Mouse (Mus musculus): ENCODE results near the gene Kifc3. TPM values are rescaled to one million over a fixed set of nuclear protein-coding genes. Genes with fewer than 3 reads are reported as not detected.

Gene Kifc3
- total and polyA plus RNA-seq, 3 experiments, result 10.6 to 19.1 TPM; not detected in 1

- H3K9ac ChIP-seq (ENCODE audit: control insufficient read depth, low read depth, low read length, poor library complexity, severe bottlenecking), result no peak overlapping the region
- no peaks in the 10 kb centered on the region for H3K79me2 ChIP-seq (ENCODE audit: control insufficient read depth, insufficient read depth, low read length, poor library complexity)
- no peaks in the 10 kb centered on the region for H3K36me3 ChIP-seq (ENCODE audit: control insufficient read depth in 1 of 2, insufficient read depth in 2 of 2, low read length in 2 of 2)
- no peaks in the 10 kb centered on the region for H3K4me1 ChIP-seq (ENCODE audit: control insufficient read depth in 1 of 2, insufficient read depth in 2 of 2, low read length in 2 of 2)
- peaks cover 0 to 2% of the 10 kb centered on the region in 2 experiments for H3K27me3 ChIP-seq (ENCODE audit: control insufficient read depth in 1 of 2, insufficient read depth in 2 of 2, low read length in 2 of 2)
- no peak overlapping the region for H3K4me3 ChIP-seq (ENCODE audit: control insufficient read depth in 1 of 2, insufficient read depth in 1 of 2, low read depth in 2 of 2, low read length in 2 of 2)
- H3K9me3 ChIP-seq (replicated peaks; ENCODE audit: insufficient read depth, low read length), result no peaks in the 10 kb centered on the region
- no peak overlapping the region for H3K27ac ChIP-seq (ENCODE audit: control insufficient read depth, low read depth, low read length)
- TF ChIP-seq CHD1 (IDR thresholded peaks at IDR 0.05; ENCODE audit: low read depth, low read length) (no peak), KAT2A (conservative IDR thresholded peaks at IDR 0.05; ENCODE audit: low read depth, low read length) (no peak), HCFC1 (IDR thresholded peaks at IDR 0.05; ENCODE audit: low read depth, low read length) (no peak), ZC3H11A (IDR thresholded peaks at IDR 0.05; ENCODE audit: low read depth, low read length) (no peak), POLR2AphosphoS2 (IDR thresholded peaks at IDR 0.05; ENCODE audit: low read length) (no peak), TAL1 (IDR thresholded peaks at IDR 0.05; ENCODE audit: low read length) (no peak), ZKSCAN1 (IDR thresholded peaks at IDR 0.05; ENCODE audit: low read depth, low read length) (no peak), RCOR1 (IDR thresholded peaks at IDR 0.05; ENCODE audit: low read depth, low read length) (no peak), MXI1 (IDR thresholded peaks at IDR 0.05; ENCODE audit: low read depth, low read length) (no peak), ZNF384 (IDR thresholded peaks at IDR 0.05; ENCODE audit: low read depth, low read length) (no peak), SMC3 (IDR thresholded peaks at IDR 0.05; ENCODE audit: low read depth, low read length) (no peak)
- DNase-seq (ENCODE audit: low read depth, low spot score), result no peak
These were observed 16.6 kb downstream of the Kifc3 start for GRCm38 (mm10) chr8:95185891-95186513.

- Histone ChIP-seq H3K9ac (ENCODE audit: control insufficient read depth, low read depth, low read length, poor library complexity, severe bottlenecking) (no peak overlapping the region), H3K27ac (ENCODE audit: control insufficient read depth, low read depth, low read length) (no peak overlapping the region), H3K79me2 (ENCODE audit: control insufficient read depth, insufficient read depth, low read length, poor library complexity) (no peaks in the 10 kb centered on the region), H3K4me3 (ENCODE audit: control insufficient read depth in 1 of 2, insufficient read depth in 1 of 2, low read depth in 2 of 2, low read length in 2 of 2) (no peak overlapping the region), H3K36me3 (ENCODE audit: control insufficient read depth in 1 of 2, insufficient read depth in 2 of 2, low read length in 2 of 2) (no peaks in the 10 kb centered on the region), H3K27me3 (ENCODE audit: control insufficient read depth in 1 of 2, insufficient read depth in 2 of 2, low read length in 2 of 2) (peaks cover 0 to 2% of the 10 kb centered on the region in 2 experiments), H3K9me3 (replicated peaks; ENCODE audit: insufficient read depth, low read length) (no peaks in the 10 kb centered on the region), H3K4me1 (ENCODE audit: control insufficient read depth in 1 of 2, insufficient read depth in 2 of 2, low read length in 2 of 2) (no peaks in the 10 kb centered on the region)
- no peak for TF ChIP-seq USF1 (IDR thresholded peaks at IDR 0.05; ENCODE audit: low read depth, low read length)
- TF ChIP-seq CHD2 (IDR thresholded peaks at IDR 0.05; ENCODE audit: low read length), result no peak
- TF ChIP-seq HCFC1 (IDR thresholded peaks at IDR 0.05; ENCODE audit: low read depth, low read length), result no peak
- no peak for TF ChIP-seq ZKSCAN1 (IDR thresholded peaks at IDR 0.05; ENCODE audit: low read depth, low read length)
- TF ChIP-seq BHLHE40 (IDR thresholded peaks at IDR 0.05; ENCODE audit: borderline replicate concordance, low read depth, low read length), result no peak
- no peak for DNase-seq (ENCODE audit: low read depth, low spot score)
These were observed 17.5 kb downstream of the Kifc3 start for GRCm38 (mm10) chr8:95185104-95185503.

- H3K9me3 ChIP-seq (replicated peaks; ENCODE audit: insufficient read depth, low read length), result no peaks in the 10 kb centered on the region
- H3K27ac ChIP-seq (ENCODE audit: control insufficient read depth, low read depth, low read length), result no peak overlapping the region
- no peaks in the 10 kb centered on the region for H3K79me2 ChIP-seq (ENCODE audit: control insufficient read depth, insufficient read depth, low read length, poor library complexity)
- no peak overlapping the region for H3K4me3 ChIP-seq (ENCODE audit: control insufficient read depth in 1 of 2, insufficient read depth in 1 of 2, low read depth in 2 of 2, low read length in 2 of 2)
- H3K9ac ChIP-seq (ENCODE audit: control insufficient read depth, low read depth, low read length, poor library complexity, severe bottlenecking), result no peak overlapping the region
- H3K36me3 ChIP-seq (ENCODE audit: control insufficient read depth in 1 of 2, insufficient read depth in 2 of 2, low read length in 2 of 2), result no peaks in the 10 kb centered on the region
- no peak for DNase-seq (ENCODE audit: low read depth, low spot score)
- H3K27me3 ChIP-seq (ENCODE audit: control insufficient read depth in 1 of 2, insufficient read depth in 2 of 2, low read length in 2 of 2), result peaks cover 0 to 2% of the 10 kb centered on the region in 2 experiments
- TF ChIP-seq POLR2A (IDR thresholded peaks at IDR 0.05; ENCODE audit: control insufficient read depth in 1 of 2, insufficient read depth in 1 of 2, low read depth in 1 of 2, low read length in 2 of 2, poor library complexity in 1 of 2) (no peak), POLR2AphosphoS5 (IDR thresholded peaks at IDR 0.05; ENCODE audit: borderline replicate concordance, low read depth, low read length) (no peak), KAT2A (conservative IDR thresholded peaks at IDR 0.05; ENCODE audit: low read depth, low read length) (no peak), ZC3H11A (IDR thresholded peaks at IDR 0.05; ENCODE audit: low read depth, low read length) (no peak), RAD21 (IDR thresholded peaks at IDR 0.05; ENCODE audit: low read depth, low read length) (no peak), CHD1 (IDR thresholded peaks at IDR 0.05; ENCODE audit: low read depth, low read length) (no peak), MYB (IDR thresholded peaks at IDR 0.05; ENCODE audit: low read depth, low read length) (no peak), MEF2A (IDR thresholded peaks at IDR 0.05; ENCODE audit: extremely low read depth, insufficient replicate concordance, low read depth, low read length, poor library complexity, severe bottlenecking) (no peak), EP300 (IDR thresholded peaks at IDR 0.05; ENCODE audit: low read depth in 1 of 2, low read length in 2 of 2) (no peak), HCFC1 (IDR thresholded peaks at IDR 0.05; ENCODE audit: low read depth, low read length) (no peak), RCOR1 (IDR thresholded peaks at IDR 0.05; ENCODE audit: low read depth, low read length) (no peak), MAZ (IDR thresholded peaks at IDR 0.05; ENCODE audit: low read depth, low read length) (no peak), USF1 (IDR thresholded peaks at IDR 0.05; ENCODE audit: low read depth, low read length) (no peak), ELF1 (IDR thresholded peaks at IDR 0.05; ENCODE audit: low read depth, low read length) (no peak), SMC3 (IDR thresholded peaks at IDR 0.05; ENCODE audit: low read depth, low read length) (no peak), USF2 (IDR thresholded peaks at IDR 0.05; ENCODE audit: borderline replicate concordance in 1 of 2, insufficient read depth in 1 of 2, low read depth in 1 of 2, low read length in 2 of 2) (no peak)
- no peaks in the 10 kb centered on the region for H3K4me1 ChIP-seq (ENCODE audit: control insufficient read depth in 1 of 2, insufficient read depth in 2 of 2, low read length in 2 of 2)
These were observed 18.4 kb downstream of the Kifc3 start for GRCm38 (mm10) chr8:95184171-95184570.

Measured in MEL (cell line).